Mouse (Mus musculus): ENCODE measurements at regions not wholly inside any gene's neighbourhood (a gene's known extent, or its start where the extent isn't known, plus 50 kb on each side); places are given as distances from the start of the nearest gene placed in this dataset.

GRCm38 (mm10) chr5:146684429-146684828, 99.4 kb upstream of the Gpr12 start:
- no peak for DNase-seq (ENCODE audit: low spot score)

DNA sequence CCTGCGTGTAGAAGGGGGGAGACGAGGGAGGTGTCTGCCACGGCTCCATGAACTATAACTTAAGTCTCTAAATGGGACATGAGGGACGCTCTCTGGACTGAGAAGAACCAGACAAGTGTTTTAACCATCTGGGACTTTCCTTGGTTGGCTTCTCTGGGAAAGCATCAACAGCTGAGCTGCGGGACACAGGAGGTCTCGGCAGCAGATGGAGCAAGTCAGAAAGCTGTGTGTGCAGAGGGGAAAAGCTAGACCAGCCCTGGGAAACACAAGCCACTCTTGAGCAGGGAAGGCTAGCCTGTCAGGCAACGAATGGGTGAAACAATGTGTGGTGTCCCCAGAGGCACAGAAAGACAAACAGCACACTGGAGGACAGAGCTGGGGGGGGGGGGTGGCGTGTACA, 98.5 kb upstream of the Gpr12 start:
- no peak for DNase-seq (ENCODE audit: low spot score)

GRCm38 (mm10) chr5:146682893-146683292, 97.9 kb upstream of the Gpr12 start:
- DNase-seq (ENCODE audit: low spot score) = no peak

GRCm38 (mm10) chr5:146681512-146681911, 96.5 kb upstream of the Gpr12 start:
- DNase-seq (ENCODE audit: low spot score) = no peak

- DNase-seq (ENCODE audit: low spot score) = no peak
Measured at GRCm38 (mm10) chr5:146679198-146679681, 94.2 kb upstream of the Gpr12 start.

DNA sequence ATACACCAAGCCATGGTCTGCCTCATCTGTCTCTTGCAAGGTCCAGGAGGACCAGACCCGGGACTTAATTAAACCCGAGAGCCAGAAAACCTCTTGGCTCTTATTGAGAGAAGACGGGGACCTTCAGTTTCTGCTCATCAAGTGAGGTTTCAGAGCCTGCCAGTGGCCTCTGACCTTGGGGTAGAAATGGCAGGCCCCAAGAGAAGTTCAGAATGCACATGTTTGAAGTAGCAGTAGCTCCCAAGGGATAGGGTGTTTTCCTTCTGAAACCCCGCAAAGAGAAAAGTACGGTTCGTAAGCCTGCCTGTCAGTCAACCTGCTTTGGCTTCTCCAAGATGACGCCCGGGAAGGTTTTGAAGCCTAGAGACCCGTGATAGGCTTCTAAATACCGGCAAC, 93.7 kb upstream of the Gpr12 start:
- no peak for DNase-seq (ENCODE audit: low spot score)

GRCm38 (mm10) chr5:146678049-146678774, 93.2 kb upstream of the Gpr12 start:
- peak; percentile 57 for DNase-seq (ENCODE audit: low spot score)

DNA sequence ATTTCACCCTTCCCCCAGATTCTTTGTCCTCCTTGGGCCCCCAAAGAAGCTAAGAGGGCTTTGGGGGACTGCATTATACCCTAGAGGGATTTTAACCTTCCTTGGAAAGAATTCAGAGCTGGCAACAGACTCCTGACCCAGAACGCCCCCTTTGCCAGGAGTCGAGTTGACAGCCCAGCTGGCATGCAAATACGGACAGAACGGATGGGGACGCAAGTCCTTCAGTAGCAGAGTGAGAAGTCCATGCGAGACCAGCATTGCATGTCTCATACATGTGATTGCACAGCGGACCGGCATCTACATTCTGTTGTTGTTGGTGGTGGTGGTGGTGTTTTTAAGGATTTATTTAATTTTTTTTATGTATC, 92.1 kb upstream of the Gpr12 start:
- DNase-seq (ENCODE audit: low spot score) = peak; percentile 24

- peak; percentile 90 for DNase-seq (ENCODE audit: low spot score)
Measured at GRCm38 (mm10) chr5:146676470-146677150, 91.6 kb upstream of the Gpr12 start.

DNA sequence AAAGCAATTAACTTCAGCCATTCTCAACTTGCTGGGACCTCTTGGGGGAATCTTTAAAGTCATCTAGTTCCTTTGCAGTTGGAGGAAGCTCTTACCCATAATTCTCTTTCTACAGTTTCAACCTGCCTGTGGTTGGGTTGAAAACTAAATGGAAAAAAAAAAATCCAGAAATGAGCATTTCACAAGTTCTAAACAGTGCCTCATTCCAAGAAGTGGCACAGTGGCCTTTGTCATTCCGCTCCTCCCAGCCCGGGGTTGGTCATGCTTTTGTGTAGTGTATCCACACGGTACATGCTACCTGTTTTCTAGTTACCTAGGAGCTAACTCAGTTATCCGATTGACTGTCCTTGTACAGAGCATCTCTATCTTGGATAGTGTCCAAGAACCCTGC, 90.8 kb upstream of the Gpr12 start:
- DNase-seq (ENCODE audit: low spot score) = peak; percentile 40

DNA sequence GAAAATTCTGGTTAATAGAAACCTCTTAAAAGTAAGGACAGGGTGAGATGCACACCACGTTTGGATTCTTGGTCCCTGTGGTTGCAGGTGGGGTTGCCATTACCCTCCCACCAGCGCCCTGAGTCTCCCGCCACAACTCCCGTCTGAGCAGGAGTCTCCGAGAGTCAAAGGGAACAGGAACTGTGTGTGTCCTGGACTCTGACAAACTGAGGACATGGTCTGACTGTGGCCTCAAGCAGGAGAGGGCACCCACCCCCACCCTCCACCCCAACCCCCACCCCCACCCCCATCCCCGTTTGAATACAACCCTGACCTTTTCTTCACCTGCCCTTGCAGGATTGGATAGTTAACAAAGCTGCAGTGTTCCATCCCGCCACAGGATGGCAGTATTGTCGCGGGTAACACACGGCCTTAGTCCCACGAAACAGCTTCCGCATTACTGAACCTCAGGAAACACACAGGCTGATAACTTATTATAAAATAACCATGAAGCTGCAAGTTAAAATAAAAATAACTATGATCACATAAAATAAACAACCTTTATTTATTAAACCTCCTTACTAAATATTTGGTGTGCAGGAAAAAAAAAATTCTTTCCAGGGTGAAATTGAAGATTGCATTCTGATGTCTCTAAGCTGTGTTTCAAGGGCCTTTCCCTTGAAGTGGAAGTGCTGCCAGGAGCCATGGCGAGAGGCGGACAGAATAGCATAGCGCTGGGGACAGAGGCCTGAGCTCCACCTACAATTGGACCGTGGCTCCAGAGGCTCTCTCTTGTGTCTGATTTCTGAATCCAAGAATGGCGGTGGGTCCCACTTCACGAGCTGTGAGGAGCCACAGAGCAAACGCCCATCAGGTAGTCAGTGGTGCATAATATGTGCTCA, 90.2 kb upstream of the Gpr12 start:
- DNase-seq (ENCODE audit: low spot score) = peak; percentile 85

DNA sequence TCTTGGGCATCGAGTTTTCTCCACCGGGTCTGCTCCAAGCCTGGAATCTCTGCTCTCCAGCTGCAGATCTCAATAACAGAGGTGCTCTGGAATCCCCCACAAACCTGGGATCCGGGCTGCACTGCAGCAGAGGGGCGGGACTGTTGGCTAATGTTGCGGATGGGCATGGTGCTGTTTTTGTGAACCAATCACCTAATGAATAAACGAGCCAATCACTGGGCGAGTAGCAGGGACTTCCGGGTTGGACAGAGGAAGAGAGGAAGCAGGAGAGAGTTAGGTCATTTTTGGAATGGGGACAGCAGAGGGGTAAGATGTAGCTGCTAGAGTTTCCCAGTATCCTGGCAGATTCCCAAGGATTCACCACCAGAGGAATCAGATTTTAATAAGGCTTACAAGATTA, 76.7 kb upstream of the Gpr12 start:
- no peak for DNase-seq (ENCODE audit: low spot score)

DNA sequence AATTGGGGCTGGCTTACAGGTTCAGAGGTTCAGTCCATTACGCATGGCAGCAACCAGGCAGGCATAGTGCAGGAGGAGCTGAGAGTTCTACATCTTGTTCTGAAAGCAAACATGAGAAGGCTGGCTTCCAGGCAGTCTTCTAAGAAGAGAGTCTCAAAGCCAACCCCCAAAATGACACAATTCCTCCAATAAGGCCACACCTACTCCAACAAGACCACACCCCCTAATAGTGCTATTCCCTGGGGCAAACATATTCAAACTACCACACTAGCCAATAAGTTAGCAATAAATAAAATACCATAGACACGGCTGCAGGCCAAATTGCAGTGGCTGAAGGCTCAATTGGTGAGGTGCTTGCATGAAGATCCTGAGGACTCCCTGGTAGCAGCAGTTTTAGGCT, 72.2 kb upstream of the Gpr12 start:
- no peak for DNase-seq (ENCODE audit: low spot score)

- no peak for DNase-seq (ENCODE audit: low spot score)
Measured at GRCm38 (mm10) chr5:146655394-146655793, 70.4 kb upstream of the Gpr12 start.

DNA sequence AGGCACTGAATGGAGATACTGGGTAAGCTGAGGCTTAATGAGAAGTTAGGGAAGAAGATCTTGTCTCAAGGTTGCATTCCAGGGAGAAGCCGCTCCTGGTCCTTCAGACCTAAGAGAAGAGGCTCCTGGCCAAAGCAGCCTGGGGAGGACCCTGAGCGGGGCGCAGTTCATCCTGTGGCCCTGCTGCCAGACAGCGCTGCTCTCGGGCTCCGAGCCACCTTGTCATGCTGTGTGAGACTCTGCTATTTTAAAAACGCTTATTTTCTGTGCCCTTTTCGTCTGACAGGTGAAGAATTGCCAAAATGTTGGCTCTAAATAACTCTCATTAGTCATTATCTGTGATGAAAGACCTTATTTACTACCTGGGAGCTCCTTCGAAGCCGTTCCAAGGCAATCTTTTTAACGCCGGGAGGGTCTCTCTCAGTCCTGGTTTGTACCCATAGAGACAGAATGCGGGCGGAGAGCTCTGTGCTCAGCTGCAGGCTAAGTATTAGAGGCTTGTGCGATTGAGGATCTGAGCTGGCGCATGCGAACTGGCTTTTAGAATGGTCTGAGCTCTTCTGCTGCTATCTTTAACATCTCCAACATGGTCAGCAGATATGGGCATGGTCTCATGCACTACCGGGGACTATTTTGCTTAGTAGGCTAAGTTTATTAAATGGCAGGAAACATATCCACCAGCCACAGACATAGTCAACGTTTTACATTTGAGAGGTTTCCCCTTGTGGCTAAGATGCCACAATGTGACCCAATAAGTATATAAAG, 68.8 kb upstream of the Gpr12 start:
- DNase-seq (ENCODE audit: low spot score) = no peak

DNA sequence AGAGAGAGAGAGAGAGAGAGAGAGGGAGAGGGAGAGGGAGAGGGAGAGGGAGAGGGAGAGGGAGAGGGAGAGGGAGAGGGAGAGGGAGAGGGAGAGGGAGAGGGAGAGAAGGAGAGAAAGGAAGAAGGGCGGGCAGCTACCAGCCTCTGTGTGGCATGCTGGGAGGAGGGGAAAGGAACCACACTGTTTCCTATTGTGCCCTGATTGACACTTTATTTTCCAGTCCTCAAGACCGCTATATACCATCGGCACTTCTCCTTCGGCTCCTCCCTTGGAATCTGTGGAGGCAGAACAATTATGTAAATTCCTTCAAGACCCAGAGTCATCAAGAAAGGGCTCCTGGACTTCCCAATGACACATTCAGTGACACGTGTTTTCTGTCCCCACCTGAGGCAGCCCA, 67.8 kb upstream of the Gpr12 start:
- no peak for DNase-seq (ENCODE audit: low spot score)

GRCm38 (mm10) chr5:146648519-146649060, 63.6 kb upstream of the Gpr12 start:
- DNase-seq (ENCODE audit: low spot score) = no peak

DNA sequence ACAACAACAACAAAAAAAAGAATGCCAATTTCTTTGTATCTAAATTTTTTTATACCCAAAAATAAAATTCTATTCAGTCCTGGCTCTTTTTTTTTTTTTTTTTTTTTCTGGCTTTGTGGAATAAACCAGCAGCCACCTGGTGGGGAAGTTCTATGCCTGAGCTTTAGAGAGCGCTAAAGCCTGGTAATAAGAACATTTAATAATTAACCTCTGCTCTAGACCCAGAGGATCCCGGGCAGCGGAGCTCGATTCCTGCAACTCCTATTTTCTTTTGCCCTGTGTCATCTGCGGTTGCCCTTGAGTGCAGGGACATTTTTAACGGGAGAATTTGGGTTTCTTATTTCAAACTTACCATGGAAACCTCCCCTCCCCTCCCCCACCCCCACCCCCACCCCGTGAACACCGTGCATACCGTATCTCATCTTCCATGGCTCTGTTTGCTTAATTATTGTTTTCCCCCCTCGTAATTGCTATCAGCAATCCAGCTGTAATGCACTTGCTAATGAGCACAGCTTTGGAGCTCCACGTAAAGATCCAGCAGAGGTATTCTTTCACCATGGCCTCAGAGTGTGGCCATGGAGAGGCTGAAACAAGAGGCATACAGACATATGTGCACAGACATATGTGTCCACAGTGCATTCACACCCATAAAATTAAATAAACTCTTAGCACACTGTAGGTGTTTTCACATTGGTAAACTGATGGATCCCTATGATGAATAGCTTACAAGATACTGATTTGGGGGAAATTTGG, 62.8 kb upstream of the Gpr12 start:
- DNase-seq (ENCODE audit: low spot score) = no peak

DNA sequence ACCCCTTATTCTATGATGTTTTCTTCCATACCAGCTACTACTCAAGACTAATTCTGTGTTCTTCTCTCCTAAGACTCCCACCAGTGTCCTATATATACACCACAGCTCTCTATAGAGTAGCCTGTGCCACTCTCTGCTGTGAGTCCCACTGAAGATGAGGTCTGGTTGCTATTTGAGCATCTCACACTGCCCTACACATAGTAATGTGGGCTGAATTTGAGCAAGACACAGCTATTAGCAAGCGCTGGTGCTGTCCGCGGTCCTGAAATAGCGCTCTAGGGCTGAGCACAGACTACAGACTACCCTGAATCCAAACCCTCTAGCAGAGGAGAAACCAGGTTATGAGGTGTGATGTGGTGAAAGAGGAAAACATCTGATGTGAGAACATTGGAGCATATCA, 59.5 kb upstream of the Gpr12 start:
- DNase-seq (ENCODE audit: low spot score) = no peak

GRCm38 (mm10) chr5:146641931-146642330, 56.9 kb upstream of the Gpr12 start:
- no peak for DNase-seq (ENCODE audit: low spot score)

DNA sequence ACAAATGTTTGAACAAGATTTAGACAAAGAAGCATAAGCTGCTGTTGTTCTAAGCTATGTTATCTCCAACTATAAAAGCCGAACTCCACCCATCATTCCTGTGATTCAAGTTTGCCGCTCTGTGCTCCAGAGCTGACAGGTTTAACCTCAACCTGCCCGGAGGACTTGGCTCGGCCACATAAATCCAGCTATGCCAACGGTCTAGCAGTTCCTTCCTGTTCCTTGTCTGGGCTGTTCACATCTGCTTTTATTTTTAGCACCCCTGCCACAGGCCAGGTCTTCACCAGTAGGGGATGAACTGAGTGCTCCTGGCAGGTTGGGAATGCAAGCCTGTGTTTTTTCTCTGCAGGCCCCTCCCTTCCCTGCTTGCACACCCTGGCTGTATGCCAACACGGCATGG, 51.8 kb upstream of the Gpr12 start:
- no peak for DNase-seq (ENCODE audit: low spot score)

All from MN1 (cell line).